Mouse (Mus musculus) liver, embryonic 14.5 days (tissue): ENCODE results near the gene Ppfia2.

Source experiments
- CTCF ChIP-seq: IDR thresholded peaks from 2 replicates; pipeline ENCODE4 v1.5.1; 2016; ENCODE audit warnings: antibody characterized with exemption, low read depth, control low read depth
- EP300 ChIP-seq: IDR thresholded peaks from 2 replicates; pipeline ENCODE4 v1.6.1; 2016; ENCODE audit warnings: antibody characterized with exemption, low read depth

DNA sequence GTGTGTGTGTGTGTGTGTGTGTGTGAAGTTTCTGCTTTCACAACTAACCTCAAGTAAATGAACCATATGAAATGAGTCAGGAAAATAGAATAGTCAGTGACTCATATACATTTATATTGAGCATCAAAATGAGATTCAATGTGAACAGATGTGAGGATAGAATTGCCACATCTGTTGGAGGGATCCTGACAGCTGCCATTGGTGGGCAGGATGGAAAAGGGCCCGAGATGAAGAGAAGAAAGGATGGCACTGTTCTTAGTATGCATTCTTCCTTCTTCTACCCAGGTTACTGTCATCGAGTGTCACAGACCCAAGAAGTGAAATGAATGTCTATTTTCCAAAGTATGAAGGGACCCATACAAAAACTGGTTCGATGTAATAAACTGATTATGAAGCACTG, 268.1 kb downstream of the Ppfia2 start:
- TF ChIP-seq CTCF (no peak), EP300 (no peak)
